Mouse (Mus musculus) adrenal gland, adult (tissue): ENCODE data around the gene Trank1.

Source experiments
- DNase-seq, 2 experiments: peaks; one replicate each; pipeline ENCODE4 v3.0.0; 2022 to 2023; ENCODE audit warnings: low spot score in 1 of 2; ENCODE audit not compliant: inconsistent age in 2 of 2

Gene Trank1

GRCm38 (mm10) chr9:111422567-111422966, 111.0 kb downstream of the Trank1 start:
- no peak for DNase-seq

GRCm38 (mm10) chr9:111425113-111425512, 113.6 kb downstream of the Trank1 start:
- no peak for DNase-seq

GRCm38 (mm10) chr9:111425952-111426351, 114.4 kb downstream of the Trank1 start:
- DNase-seq: no peak

- DNase-seq: no peak
Observed at GRCm38 (mm10) chr9:111427891-111428555, 116.5 kb downstream of the Trank1 start.

GRCm38 (mm10) chr9:111428698-111429362, 117.3 kb downstream of the Trank1 start:
- DNase-seq: no peak

- DNase-seq: no peak
Observed at GRCm38 (mm10) chr9:111429363-111429750, 117.8 kb downstream of the Trank1 start.

GRCm38 (mm10) chr9:111435429-111435828, 123.9 kb downstream of the Trank1 start:
- no peak for DNase-seq

GRCm38 (mm10) chr9:111438904-111439835, 127.6 kb downstream of the Trank1 start, which contains the start of gene Dclk3:
TSS of gene Dclk3 (plus strand) at chr9:111439081.
- peak; percentile 38 to 73 for DNase-seq

GRCm38 (mm10) chr9:111439836-111440201, 128.3 kb downstream of the Trank1 start:
- no peak for DNase-seq

GRCm38 (mm10) chr9:111440446-111440845, 128.9 kb downstream of the Trank1 start:
- DNase-seq: no peak

- DNase-seq: no peak
Observed at GRCm38 (mm10) chr9:111441151-111441550, 129.6 kb downstream of the Trank1 start.
